Mouse (Mus musculus) gastrocnemius, adult 8-10 months (tissue): ENCODE results near the gene Zfpm1. TPM values are rescaled to one million over a fixed set of nuclear protein-coding genes. Genes with fewer than 3 reads are reported as not detected.

Source experiments
- DNase-seq, 2 experiments: peaks; one replicate each; pipeline ENCODE4 v3.0.0; 2022; ENCODE audit warnings: low spot score in 2 of 2
- total RNA-seq, 4 experiments: library from RNA; stranded (reverse); gene quantifications; 2 replicates each; pipeline ENCODE4 v1.2.4; 2022

Gene Zfpm1
- total RNA-seq, 4 experiments from 2014 or later = 4.7 to 9.2 (median 6.3) TPM

- no peak for DNase-seq
Observed at GRCm38 (mm10) chr8:122345181-122346095, 63.5 kb downstream of the Zfpm1 start.

DNA sequence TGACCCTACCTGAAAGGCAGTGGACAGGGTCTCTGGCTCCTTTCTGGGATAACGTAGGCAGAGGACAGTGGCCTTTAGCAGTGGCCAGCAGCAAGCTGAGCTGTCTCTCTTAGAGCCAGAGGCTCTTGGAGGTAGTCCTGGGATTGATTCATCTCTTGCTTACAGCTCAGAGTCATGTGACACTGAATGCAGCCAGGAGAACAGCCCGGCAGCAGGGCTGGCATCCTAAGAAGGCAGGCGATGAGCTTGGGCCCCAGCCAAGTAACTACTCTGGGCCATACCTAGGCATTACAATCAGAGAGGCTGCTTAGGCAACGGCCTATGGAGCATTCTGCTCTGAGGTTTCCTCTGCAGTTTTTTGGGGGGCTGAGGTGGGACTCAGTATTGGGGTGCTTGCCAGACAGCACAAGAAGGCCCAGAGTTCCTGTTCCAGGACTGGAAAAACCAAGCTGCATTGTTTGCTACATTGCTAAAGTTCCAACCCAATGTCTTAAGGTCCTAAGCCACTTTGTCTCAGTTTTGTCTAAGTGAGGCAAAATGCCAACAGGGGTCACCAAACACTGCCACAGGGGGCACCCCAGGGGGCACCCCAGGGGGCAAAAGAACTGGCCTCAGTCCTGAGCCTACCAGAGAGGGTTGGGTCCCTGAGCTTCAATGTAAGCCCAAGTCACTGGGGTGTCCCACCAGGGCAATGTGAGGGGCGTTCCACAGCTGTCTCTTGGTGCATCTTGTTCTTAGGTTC is 66.0 kb downstream of the Zfpm1 start:
- DNase-seq = peak in 1 of 2 experiments; percentile 63

DNA sequence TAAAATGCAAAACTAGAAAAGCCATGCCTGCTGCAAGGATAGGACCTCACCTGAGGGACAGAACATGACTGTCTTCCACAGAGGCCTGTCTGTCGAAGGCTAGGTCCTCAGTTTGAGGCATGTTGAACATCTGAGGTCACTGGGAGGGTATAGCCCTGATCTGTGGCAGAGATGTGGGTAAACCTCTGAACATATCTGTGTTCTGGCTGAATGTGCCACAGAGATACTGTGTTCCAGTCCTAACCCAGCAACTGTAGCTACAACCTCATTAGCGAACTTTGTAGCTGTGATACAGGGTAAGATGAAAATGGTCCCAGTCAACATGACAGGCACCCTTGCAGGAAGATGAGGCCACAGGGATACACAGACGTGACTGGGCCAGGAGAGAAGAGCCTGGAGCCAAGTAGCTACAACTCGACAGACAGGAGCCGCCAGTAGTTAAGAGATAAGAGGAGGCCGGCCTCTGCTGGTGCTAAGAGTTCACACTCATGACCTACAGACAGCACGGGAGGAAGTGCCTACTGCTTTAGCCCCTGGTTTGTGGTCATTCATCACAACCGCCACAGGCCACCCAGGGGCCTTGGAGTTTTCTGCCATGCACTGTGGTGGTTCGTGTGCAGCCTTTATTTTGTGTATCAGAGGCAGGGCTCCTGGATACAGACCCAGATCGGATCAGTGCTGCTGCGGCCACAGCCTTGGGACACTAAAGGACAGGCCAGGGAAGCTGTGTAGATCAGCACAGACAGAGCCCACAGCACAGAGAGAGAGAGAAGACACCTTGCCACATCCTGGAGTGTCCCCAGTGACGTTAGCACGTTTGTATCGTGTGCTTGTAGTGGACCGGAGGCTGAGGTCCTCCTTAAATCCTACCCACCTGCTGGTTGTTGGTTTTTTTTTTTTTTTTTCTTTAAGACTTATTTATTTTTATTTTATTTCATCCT is 67.7 kb downstream of the Zfpm1 start:
- no peak for DNase-seq

- DNase-seq = no peak
Observed at GRCm38 (mm10) chr8:122350309-122351089, 68.6 kb downstream of the Zfpm1 start.

DNA sequence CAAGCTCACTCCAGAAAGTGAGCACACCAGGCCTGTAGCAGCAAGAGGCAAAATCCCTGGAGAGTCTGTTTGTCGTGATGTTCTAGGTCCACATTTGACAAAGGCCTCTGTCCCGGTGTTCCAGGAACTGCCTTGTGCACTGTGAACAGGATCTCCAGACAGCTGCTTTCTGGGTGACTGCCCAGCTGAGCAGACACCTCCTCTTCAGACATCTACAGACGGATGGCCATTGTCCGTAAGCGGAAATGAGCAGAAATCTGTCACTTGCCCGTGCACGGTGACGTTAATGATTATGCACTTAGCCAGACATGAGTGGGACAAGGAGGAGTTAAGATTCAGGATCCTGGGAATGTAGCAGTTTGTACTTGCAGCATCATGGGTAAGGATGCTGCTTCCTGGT is 72.2 kb downstream of the Zfpm1 start:
- DNase-seq = no peak

DNA sequence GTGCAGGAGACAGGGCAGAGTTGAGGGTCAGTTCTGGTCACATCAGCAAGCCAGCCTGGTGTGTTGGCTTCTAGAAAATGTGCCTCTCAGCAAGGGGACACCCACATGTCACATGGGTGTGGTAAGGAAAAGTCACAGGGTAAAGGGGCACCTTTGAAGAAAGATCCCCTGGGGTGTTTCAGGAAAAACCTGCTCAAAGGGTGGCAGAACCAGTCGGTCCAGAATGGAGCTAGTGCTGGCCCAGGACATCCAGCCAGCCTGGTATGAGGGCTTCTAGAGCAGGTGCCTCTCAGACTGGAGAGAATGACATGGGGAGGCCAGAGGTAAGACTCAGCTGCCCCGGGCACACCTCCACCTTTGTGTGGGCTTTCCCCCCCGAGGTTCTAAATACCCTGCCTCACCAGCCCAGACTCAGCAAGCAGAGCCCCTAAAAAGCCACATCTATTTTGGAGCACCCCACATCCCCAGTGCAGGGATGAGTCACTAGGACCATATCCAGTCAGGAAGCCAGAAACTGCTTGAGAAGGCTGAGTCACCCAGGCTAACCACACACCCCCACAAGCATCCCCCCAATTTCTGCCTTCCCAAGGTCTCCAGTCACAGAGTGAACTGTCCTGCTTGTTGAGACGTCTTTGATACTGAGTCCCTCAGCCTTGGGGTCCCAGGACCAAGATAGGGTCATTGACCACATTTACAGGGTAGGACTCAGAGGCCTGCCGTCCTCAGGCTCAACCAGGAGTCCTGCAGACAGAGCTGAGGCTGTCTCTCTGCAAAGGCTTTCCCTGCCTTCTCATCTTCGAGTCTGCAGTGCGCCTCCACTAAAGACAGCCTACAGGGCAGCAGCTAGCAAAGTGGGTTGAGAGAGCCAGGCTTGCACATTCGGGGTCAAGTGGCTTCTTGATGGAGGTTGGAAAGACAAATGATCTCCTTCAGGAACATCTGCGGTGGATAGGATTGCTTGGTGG is 74.0 kb downstream of the Zfpm1 start:
- DNase-seq = no peak

DNA sequence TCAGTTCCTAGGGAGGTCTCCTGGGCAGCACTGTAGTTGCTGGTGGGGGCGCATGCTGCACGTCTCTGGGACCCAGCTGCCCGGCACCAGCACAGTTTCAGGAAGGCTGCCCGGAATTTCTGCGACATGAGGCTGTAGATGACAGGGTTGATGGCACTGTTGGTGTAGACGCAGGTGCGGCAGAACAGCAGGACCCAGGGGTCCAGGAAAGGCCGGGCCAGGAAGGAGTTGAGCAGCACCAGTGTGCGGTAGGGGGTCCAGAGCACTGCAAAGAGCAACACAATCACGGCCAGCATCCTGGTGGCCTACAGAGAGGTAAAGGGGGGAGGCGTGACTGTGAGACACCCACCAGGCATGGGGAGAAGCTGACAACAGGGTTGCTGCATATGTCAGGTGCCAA is 75.3 kb downstream of the Zfpm1 start:
- DNase-seq = no peak

DNA sequence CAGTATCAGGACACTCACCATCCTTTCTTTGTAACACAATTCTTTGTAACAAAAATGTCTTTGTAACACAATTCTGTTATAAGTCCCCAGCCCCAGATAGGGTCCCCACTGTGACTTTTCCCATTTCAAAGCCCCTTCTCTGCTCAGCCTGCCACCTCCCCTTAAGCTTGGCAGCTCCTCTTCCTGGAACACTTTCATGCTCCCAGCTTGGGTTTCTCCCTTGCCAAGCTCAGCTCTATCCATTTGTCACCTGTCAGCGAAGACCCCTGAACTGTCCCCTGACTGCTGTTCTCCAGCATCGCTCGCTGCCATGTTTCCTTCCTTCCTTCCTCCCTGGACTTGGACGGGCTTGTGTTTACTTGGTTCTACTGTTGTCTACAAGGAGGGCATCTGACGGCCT is 75.7 kb downstream of the Zfpm1 start:
- DNase-seq = no peak

- no peak for DNase-seq
Observed at GRCm38 (mm10) chr8:122359111-122359775, 77.3 kb downstream of the Zfpm1 start.

GRCm38 (mm10) chr8:122360696-122361416 is 78.9 kb downstream of the Zfpm1 start, which contains the start of gene Trhr2:
TSS of gene Trhr2 (minus strand) at chr8:122360746.
- no peak for DNase-seq

GRCm38 (mm10) chr8:122362271-122362670 is 80.3 kb downstream of the Zfpm1 start:
- no peak for DNase-seq

- DNase-seq = no peak
Observed at GRCm38 (mm10) chr8:122362967-122363366, 81.0 kb downstream of the Zfpm1 start.

- no peak for DNase-seq
Observed at GRCm38 (mm10) chr8:122368494-122368893, 86.6 kb downstream of the Zfpm1 start.

DNA sequence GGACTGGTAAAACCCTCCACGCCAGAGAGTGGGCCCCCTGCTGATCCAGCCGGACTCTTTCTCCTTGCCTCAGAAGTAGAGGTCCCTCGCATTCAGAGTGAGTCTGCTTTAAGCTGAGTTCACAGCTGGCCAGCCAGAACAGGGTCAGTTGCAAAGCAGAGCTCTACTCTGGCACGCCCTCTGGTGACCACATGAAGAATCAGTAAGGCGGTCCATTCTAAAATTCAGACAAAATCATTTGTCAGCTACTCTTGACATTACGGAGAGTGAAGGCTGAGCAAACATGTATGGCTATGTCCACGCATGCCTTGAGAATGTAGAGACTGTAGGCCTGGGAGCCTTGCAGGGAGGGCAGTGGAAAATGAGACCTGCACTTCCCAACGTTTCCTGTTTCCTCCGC is 87.7 kb downstream of the Zfpm1 start:
- DNase-seq = peak; percentile 12 to 46

DNA sequence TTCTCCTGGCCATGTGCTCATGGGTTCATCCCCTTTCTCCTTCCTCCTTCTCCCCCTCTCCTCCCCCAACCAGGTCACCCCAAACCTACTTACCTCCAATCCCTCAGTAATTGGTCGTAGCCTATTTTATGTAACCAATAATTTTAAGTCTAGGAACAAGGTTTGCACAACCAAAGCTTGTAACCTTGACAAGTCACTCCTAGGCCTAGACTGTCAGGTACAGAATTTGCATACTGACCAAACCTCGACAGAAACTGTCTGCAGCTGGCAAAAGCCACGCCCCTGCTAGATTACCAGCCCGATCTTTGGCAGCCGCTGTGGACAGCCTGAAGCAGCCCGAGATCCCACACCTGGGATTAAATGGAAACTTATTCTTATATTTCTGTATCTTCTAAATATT is 89.8 kb downstream of the Zfpm1 start:
- no peak for DNase-seq

- no peak for DNase-seq
Observed at GRCm38 (mm10) chr8:122375320-122375719, 93.4 kb downstream of the Zfpm1 start.

DNA sequence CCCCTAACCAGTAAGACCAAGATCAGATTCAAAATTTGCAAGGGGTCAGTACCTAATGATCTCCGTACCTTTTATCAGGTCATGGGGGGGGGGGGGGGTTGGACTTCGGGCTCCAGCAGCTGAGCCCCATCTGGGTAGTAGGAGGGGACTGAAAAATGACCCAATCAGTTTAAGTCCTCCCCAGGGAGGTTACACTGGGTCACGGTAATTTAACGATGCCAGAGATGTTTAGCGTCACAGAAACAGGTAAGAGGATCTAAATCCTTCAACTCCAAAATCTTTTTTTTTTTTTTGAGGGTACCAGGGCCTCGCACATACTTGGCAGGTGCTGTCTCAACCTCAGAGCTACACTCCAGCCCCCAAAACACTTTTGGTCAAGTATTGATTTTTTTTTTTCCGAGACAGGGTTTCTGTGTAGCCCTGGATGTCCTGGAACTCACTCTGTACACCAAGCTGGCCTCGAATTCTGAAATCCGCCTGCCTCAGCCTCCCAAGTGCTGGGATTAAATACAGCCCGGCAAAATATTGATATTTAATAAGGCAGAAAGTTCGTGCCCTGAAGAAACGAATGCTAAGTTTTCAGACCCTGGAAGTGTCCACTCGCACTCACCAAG is 93.9 kb downstream of the Zfpm1 start:
- DNase-seq = no peak
